Mouse (Mus musculus) embryo, embryonic 9.5 days (tissue): Measurements from ENCODE around the gene Gm13057.
"Not testable (repeated sequence)": the region's sequence is repeated elsewhere in the genome, so short reads cannot be mapped to it uniquely, and the experiment has no call there.

ENCODE experiments used
- DNase-seq: peaks from one replicate; pipeline ENCODE4 v3.0.0-alpha.2; 2017; ENCODE audit errors: extremely low spot score

Gene Gm13057

DNA sequence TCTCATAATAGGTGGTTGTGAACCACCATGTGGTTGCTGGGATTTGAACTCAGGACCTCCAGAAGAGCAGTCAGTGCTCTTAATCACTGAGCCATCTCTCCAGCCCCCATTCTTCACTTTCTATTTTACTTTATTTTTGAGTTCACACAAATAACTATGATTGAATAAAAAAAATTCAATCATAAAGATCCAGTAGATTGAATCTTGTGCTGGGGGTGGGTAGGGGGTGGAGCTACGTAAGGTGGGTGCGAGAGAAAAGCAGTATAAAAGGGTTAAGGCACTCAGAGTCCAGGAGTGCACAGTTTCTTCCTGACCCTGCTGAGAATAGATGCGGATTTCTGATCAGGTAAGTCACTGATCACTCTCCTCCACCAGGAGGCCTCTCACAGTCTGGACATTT, at the start of gene Gm13057, which contains the start of gene BC080695:
TSS of gene Gm13057 (plus strand) at position 310 of the 400 bp plus-strand sequence.
TSS of gene BC080695 (plus strand) at position 301 of the 400 bp plus-strand sequence.
- DNase-seq = not testable (repeated sequence)

- DNase-seq = no peak
Observed at GRCm38 (mm10) chr4:143511043-143511442, 40.5 kb upstream of the Gm13057 start, which contains the start of gene Gm13043. Gene Gm13043 (plus strand): TSS chr4:143511343.

- DNase-seq = not testable (repeated sequence)
Observed at GRCm38 (mm10) chr4:143535654-143536053, 15.9 kb upstream of the Gm13057 start, which contains the start of gene Gm13040. Gene Gm13040 (plus strand): TSS chr4:143535954.
